Mouse (Mus musculus) embryonic facial prominence, embryonic 13.5 days (tissue): Measurements from ENCODE around the gene Dynll2. TPM values are rescaled to one million over a fixed set of nuclear protein-coding genes. Genes with fewer than 3 reads are reported as not detected.
"Not testable (repeated sequence)": the region's sequence is repeated elsewhere in the genome, so short reads cannot be mapped to it uniquely, and the experiment has no call there.

Experiments used
- ATAC-seq: fragments of 200-750 bp; cut with Nextera tagmentation; 2 replicates; pipeline ENCODE4 v1.8.0; 2017; ENCODE audit warnings: low read depth; ENCODE audit not compliant: insufficient number of reproducible peaks, insufficient read depth, low FRiP score, low TSS enrichment
- H3K27ac ChIP-seq: fragments of 300-500 bp; sonication (generic); 2 replicates; pipeline ENCODE4 v1.5.1; 2015; ENCODE audit warnings: moderate library complexity, mild to moderate bottlenecking, inconsistent platforms
- H3K27me3 ChIP-seq: fragments of 300-500 bp; sonication (generic); 2 replicates; pipeline ENCODE4 v1.6.1; 2015; ENCODE audit warnings: mild to moderate bottlenecking, inconsistent platforms
- H3K36me3 ChIP-seq: fragments of 300-500 bp; sonication (generic); 2 replicates; pipeline ENCODE4 v1.6.1; 2015; ENCODE audit warnings: mild to moderate bottlenecking, inconsistent platforms
- H3K4me1 ChIP-seq: fragments of 300-500 bp; sonication (generic); 2 replicates; pipeline ENCODE4 v1.6.1; 2015; ENCODE audit warnings: inconsistent platforms
- H3K4me2 ChIP-seq: fragments of 300-500 bp; sonication (generic); 2 replicates; pipeline ENCODE4 v1.6.1; 2015; ENCODE audit warnings: moderate library complexity, mild to moderate bottlenecking, inconsistent platforms
- H3K4me3 ChIP-seq: fragments of 300-500 bp; sonication (generic); 2 replicates; pipeline ENCODE4 v1.5.1; 2015; ENCODE audit warnings: mild to moderate bottlenecking, inconsistent platforms
- H3K9ac ChIP-seq: fragments of 300-500 bp; sonication (generic); 2 replicates; pipeline ENCODE4 v1.6.1; 2015; ENCODE audit warnings: mild to moderate bottlenecking, inconsistent platforms
- H3K9me3 ChIP-seq: fragments of 300-500 bp; sonication (generic); 2 replicates; pipeline ENCODE4 v1.6.1; 2016; ENCODE audit warnings: inconsistent platforms
- WGBS: fragments of 180-500 bp; shearing (Covaris S2); methylation state at CpG from one replicate; pipeline ENCODE4 v1.1.7; 2015; ENCODE audit warnings: mixed read lengths; 5-methylcytosine and 5-hydroxymethylcytosine counted together
- polyA plus RNA-seq: library from polyadenylated mRNA; unstranded; fragments of >200 nt; fragmentation: Nextera tagmentation; extraction: Ambion mirVana; gene quantifications from 2 replicates; pipeline ENCODE4 v1.2.1, GENCODE M21; 2015

Dynll2 gene
- polyA plus RNA-seq, 1 experiment from 2014 or later, result 23.3 TPM

DNA sequence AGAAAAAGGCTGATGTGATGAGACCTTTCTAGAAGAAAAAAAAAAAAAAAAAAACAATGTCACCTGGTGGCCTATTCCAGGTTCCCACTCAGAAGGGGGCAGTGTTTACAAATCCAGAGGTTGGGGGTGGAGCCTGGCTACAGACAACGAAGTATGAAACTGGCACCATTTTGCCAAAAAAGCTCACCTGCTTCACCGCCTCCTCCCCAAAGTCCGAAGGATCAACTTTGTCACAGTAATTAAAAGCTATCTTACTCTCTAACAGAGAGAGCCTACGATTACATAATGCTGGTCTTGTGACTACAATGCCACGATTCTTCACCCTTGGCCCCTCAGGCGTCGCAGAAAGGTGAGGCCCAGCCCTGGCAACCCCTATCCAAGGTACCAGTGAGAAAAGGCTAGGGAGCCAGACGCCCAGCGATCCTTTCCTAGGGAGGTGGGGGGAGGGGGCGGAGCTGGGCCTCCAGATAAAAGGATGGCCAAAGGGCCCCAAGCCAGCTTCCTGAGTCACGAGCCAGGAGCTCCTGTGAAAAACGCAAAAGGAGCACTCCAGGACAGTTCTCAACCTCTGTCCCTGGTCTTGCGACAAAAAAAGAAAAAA lies 1.1 kb downstream of the Dynll2 start:
- peak overlapping the region; percentile 100 for H3K4me3 ChIP-seq
- 2% methylated on average over 13 of the region's 13 CpGs for WGBS
- no peak for ATAC-seq
- no peaks in the 10 kb centered on the region for H3K27me3 ChIP-seq
- H3K36me3 ChIP-seq, result peaks cover 27% of the 10 kb centered on the region
- peak overlapping the region; percentile 92 for H3K27ac ChIP-seq
- peak overlapping the region; percentile 98 for H3K9ac ChIP-seq
- H3K9me3 ChIP-seq, result no peaks in the 10 kb centered on the region
- H3K4me1 ChIP-seq, result peaks cover 28% of the 10 kb centered on the region
- H3K4me2 ChIP-seq, result peak overlapping the region; percentile 96

DNA sequence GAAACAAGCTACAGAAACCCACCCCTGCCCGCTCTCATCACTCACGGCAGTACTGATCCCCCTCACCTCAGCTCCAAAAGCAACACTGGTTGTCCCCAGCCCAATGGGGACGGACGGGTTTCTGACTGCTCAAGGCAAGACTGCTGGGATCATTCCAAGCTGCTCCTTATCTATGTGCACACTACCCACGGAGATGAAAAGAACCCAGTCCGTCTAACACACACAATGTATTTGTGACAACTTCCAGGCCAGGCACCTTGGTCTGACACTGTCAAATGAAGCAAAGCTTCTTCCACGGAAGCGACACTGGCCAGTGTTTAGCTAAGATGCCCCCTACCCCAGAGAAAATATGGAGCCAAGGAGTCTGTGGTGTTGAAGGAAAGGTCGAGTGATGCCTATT lies 1.7 kb downstream of the Dynll2 start:
- Histone ChIP-seq H3K4me2 (peak overlapping the region; percentile 96), H3K9ac (peak overlapping the region; percentile 98)
- WGBS, result 47% methylated on average over 9 of the region's 9 CpGs

DNA sequence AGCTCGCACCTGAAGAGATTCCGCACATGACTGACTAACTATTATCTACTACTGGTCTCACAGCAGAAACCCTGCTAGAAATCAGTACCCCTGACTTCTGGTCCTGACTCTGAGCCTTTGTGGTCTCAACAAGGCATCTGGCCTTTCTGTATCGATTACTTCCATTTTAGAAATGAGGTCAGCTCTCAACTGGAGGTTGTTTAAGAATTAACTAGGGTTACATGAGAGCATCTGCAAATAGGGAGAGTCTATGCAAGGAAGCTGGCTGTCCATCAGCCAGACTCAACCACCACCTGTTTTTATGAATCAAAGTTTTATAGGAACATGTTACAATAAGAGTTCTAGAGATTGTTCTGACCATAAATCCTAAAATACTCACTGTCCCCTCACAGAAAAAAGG lies 2.8 kb downstream of the Dynll2 start:
- Histone ChIP-seq H3K4me2 (peak overlapping the region; percentile 96), H3K4me3 (no peak overlapping the region), H3K27ac (no peak overlapping the region; the same call in 1 of the 2 replicates), H3K27me3 (no peaks in the 10 kb centered on the region), H3K4me1 (peaks cover 28% of the 10 kb centered on the region), H3K9ac (no peak overlapping the region), H3K36me3 (peaks cover 44% of the 10 kb centered on the region), H3K9me3 (no peaks in the 10 kb centered on the region)
- no peak for ATAC-seq
- WGBS, result 87% methylated on average over 3 of the region's 3 CpGs

More for the DNA sequence above, 1.7 kb downstream of the Dynll2 start:
- no peak for ATAC-seq
- no peaks in the 10 kb centered on the region for H3K9me3 ChIP-seq
- H3K27me3 ChIP-seq, result no peaks in the 10 kb centered on the region
- peak overlapping the region; percentile 100 for H3K4me3 ChIP-seq
- no peak overlapping the region for H3K27ac ChIP-seq
- H3K4me1 ChIP-seq, result peaks cover 28% of the 10 kb centered on the region
- H3K36me3 ChIP-seq, result peaks cover 33% of the 10 kb centered on the region

DNA sequence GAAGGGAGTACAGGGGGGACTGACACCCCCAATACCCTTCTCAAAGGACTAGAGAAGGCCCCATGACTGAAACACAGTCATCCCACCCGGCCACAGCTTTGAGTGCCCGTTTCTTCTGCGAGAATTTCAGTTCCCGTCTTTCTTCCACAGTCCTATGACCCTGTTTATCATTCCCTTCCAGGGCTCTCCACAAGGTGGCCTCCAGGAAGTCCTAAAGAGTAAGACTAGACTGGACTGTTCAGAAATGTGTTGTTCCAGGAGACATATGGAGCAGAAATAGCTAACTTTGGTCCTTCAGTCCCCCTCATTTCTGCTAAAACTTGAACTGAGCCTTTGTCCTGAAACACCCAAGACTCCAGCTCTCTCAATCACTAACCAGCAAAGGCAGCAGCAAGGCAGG lies 8.4 kb downstream of the Dynll2 start:
- WGBS, result 82% methylated on average over 4 of the region's 4 CpGs

DNA sequence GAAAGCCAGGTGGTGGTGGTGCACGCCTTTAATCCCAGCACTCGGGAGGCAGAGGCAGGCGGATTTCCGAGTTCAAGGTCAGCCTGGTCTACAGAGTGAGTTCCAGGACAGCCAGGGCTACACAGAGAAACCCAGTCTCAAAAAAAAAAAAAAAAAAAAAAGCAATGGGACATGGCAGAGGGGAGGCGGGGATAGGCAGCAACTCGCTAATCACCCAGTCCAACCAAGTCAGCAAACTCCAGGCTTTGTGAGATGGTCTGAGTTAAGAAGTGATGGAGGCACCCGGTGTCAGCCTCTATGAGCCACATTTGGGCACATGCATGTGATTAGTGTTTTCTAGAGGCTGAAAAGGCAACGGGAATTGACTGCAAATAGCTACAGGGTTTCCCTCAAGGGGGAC lies 10.3 kb downstream of the Dynll2 start:
- not testable (repeated sequence) for H3K27ac ChIP-seq, H3K9me3 ChIP-seq, H3K27me3 ChIP-seq, H3K4me1 ChIP-seq, ATAC-seq, H3K4me3 ChIP-seq, H3K4me2 ChIP-seq, H3K9ac ChIP-seq
- peaks cover 50% of the 10 kb centered on the region for H3K36me3 ChIP-seq
- 74% methylated on average over 8 of the region's 8 CpGs for WGBS

More for the DNA sequence above, 8.4 kb downstream of the Dynll2 start:
- Histone ChIP-seq H3K36me3 (peaks cover 67% of the 10 kb centered on the region), H3K9me3 (no peaks in the 10 kb centered on the region), H3K9ac (no peak overlapping the region), H3K27ac (no peak overlapping the region), H3K4me2 (no peak overlapping the region), H3K4me1 (peaks cover 7% of the 10 kb centered on the region; the same call in 1 of the 2 replicates), H3K4me3 (no peak overlapping the region), H3K27me3 (no peaks in the 10 kb centered on the region)
- no peak for ATAC-seq

GRCm38 (mm10) chr11:87974477-87975181 lies 12.7 kb downstream of the Dynll2 start:
- no peak; the same call in 1 of the 2 replicates for ATAC-seq
- Histone ChIP-seq H3K4me2 (0 out of 2 replicates have a peak overlapping the region, but pooled peaks have one; percentile 16), H3K9ac (0 out of 2 replicates have a peak overlapping the region, but pooled peaks have one; percentile 36), H3K27me3 (no peaks in the 10 kb centered on the region), H3K4me1 (peaks cover 7% of the 10 kb centered on the region; the same call in 1 of the 2 replicates), H3K27ac (no peak overlapping the region), H3K36me3 (peaks cover 26% of the 10 kb centered on the region), H3K9me3 (no peaks in the 10 kb centered on the region), H3K4me3 (no peak overlapping the region)
- WGBS, result 17% methylated on average over 11 of the region's 11 CpGs

GRCm38 (mm10) chr11:87973559-87974305 lies 13.6 kb downstream of the Dynll2 start:
- no peak for ATAC-seq
- Histone ChIP-seq H3K9ac (no peak overlapping the region), H3K4me3 (no peak overlapping the region), H3K4me1 (peaks cover 7% of the 10 kb centered on the region; the same call in 1 of the 2 replicates), H3K9me3 (no peaks in the 10 kb centered on the region), H3K27me3 (no peaks in the 10 kb centered on the region), H3K36me3 (peaks cover 17% of the 10 kb centered on the region), H3K4me2 (no peak overlapping the region), H3K27ac (no peak overlapping the region)
- WGBS, result 52% methylated on average over 10 of the region's 10 CpGs

DNA sequence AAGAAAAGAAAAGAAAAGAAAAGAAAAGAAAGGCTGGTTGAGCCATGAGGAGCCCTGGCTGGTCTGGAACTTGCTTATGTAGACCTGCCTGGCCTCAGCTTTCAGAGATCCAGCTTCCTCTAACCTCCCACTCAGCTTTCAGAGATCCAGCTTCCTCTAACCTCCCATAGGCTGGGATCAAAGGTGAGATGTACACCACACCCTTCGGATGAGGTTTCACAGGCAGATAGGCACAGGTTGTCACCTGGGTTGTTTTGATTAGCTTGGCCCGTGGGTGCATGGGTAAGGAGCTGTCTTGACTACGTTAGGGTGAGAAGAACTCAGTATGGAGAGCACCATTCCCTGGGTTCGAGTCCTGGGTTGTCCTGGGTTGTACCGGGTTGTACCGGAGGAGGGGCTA lies 14.5 kb downstream of the Dynll2 start:
- H3K36me3 ChIP-seq, result peaks cover 8% of the 10 kb centered on the region
- no peaks in the 10 kb centered on the region for H3K9me3 ChIP-seq
- ATAC-seq, result no peak
- WGBS, result 78% methylated on average over 6 of the region's 6 CpGs
- peaks cover 7% of the 10 kb centered on the region; the same call in 1 of the 2 replicates for H3K4me1 ChIP-seq
- H3K9ac ChIP-seq, result no peak overlapping the region
- no peak overlapping the region for H3K27ac ChIP-seq
- H3K4me2 ChIP-seq, result no peak overlapping the region
- no peaks in the 10 kb centered on the region for H3K27me3 ChIP-seq
- no peak overlapping the region for H3K4me3 ChIP-seq

GRCm38 (mm10) chr11:87968356-87969122 lies 18.8 kb downstream of the Dynll2 start:
- 18% methylated on average over 17 of the region's 20 CpGs for WGBS
- H3K9me3 ChIP-seq, result no peaks in the 10 kb centered on the region
- ATAC-seq, result no peak
- peaks cover 9% of the 10 kb centered on the region for H3K4me1 ChIP-seq
- H3K27me3 ChIP-seq, result no peaks in the 10 kb centered on the region
- no peak overlapping the region for H3K9ac ChIP-seq
- H3K27ac ChIP-seq, result no peak overlapping the region
- peak overlapping the region; percentile 56 for H3K4me2 ChIP-seq
- H3K36me3 ChIP-seq, result no peaks in the 10 kb centered on the region
- no peak overlapping the region for H3K4me3 ChIP-seq

GRCm38 (mm10) chr11:87967692-87968289 lies 19.5 kb downstream of the Dynll2 start:
- Histone ChIP-seq H3K27ac (no peak overlapping the region), H3K36me3 (no peaks in the 10 kb centered on the region), H3K27me3 (no peaks in the 10 kb centered on the region), H3K4me3 (peak overlapping the region; percentile 29), H3K4me2 (peak overlapping the region; percentile 56), H3K9ac (no peak overlapping the region), H3K9me3 (no peaks in the 10 kb centered on the region), H3K4me1 (peaks cover 9% of the 10 kb centered on the region)
- 2% methylated on average over 17 of the region's 17 CpGs for WGBS
- no peak for ATAC-seq
